Mouse (Mus musculus) midbrain, postnatal 0 days (tissue): ENCODE data around the gene Sipa1l1. TPM values are rescaled to one million over a fixed set of nuclear protein-coding genes. Genes with fewer than 3 reads are reported as not detected.
A peak's percentile ranks its signal among the peaks of the same experiment; 100 is the strongest.

ENCODE experiments used
- ATAC-seq: fragments of 200-750 bp; cut with Nextera tagmentation; 2 replicates; pipeline ENCODE4 v1.8.0; 2017; ENCODE audit warnings: moderate number of reproducible peaks, mild to moderate bottlenecking, moderate TSS enrichment, moderate library complexity; ENCODE audit not compliant: low FRiP score
- DNase-seq: peaks from one replicate; pipeline ENCODE4 v3.0.0-alpha.2; 2015; ENCODE audit warnings: low spot score
- H3K27ac ChIP-seq: fragments of 300-500 bp; sonication (generic); 2 replicates; pipeline ENCODE4 v1.5.1; 2014; ENCODE audit warnings: low read depth, mild to moderate bottlenecking, low read length, mixed read lengths
- H3K27me3 ChIP-seq: fragments of 300-500 bp; sonication (generic); 2 replicates; pipeline ENCODE4 v1.6.1; 2014; ENCODE audit warnings: low read length, control low read depth, mixed read lengths; ENCODE audit not compliant: insufficient read depth
- H3K36me3 ChIP-seq: fragments of 300-500 bp; sonication (generic); 2 replicates; pipeline ENCODE4 v1.6.1; 2014; ENCODE audit warnings: low read length, control low read depth, mixed read lengths; ENCODE audit not compliant: insufficient read depth
- H3K4me1 ChIP-seq: fragments of 300-500 bp; sonication (generic); 2 replicates; pipeline ENCODE4 v1.6.1; 2014; ENCODE audit warnings: mild to moderate bottlenecking, control low read depth, antibody characterized with exemption, low read length, mixed read lengths; ENCODE audit not compliant: insufficient read depth
- H3K4me2 ChIP-seq: fragments of 300-500 bp; sonication (generic); 2 replicates; pipeline ENCODE4 v1.6.1; 2014; ENCODE audit warnings: low read depth, mild to moderate bottlenecking, low read length, mixed read lengths; ENCODE audit not compliant: poor library complexity, severe bottlenecking
- H3K4me3 ChIP-seq: fragments of 300-500 bp; sonication (generic); 2 replicates; pipeline ENCODE4 v1.5.1; 2014; ENCODE audit warnings: low read depth, mild to moderate bottlenecking, low read length, moderate library complexity
- H3K9ac ChIP-seq: fragments of 300-500 bp; sonication (generic); replicated peaks from 2 replicates; pipeline ENCODE4 v1.6.1; 2014; ENCODE audit warnings: mild to moderate bottlenecking, low read length, moderate library complexity, mixed read lengths; ENCODE audit not compliant: poor library complexity, severe bottlenecking
- H3K9me3 ChIP-seq: fragments of 300-500 bp; sonication (generic); 2 replicates; pipeline ENCODE4 v1.6.1; 2016; ENCODE audit warnings: low read length, control low read depth
- CTCF ChIP-seq: IDR thresholded peaks from 2 replicates; pipeline ENCODE4 v1.5.1; 2016; ENCODE audit warnings: antibody characterized with exemption, mild to moderate bottlenecking
- WGBS: fragments of 180-500 bp; shearing (Covaris S2); extraction: QIAGEN DNeasy Blood & Tissue Kit; methylation state at CpG from one replicate; pipeline ENCODE4 v1.1.7; 2014; 5-methylcytosine and 5-hydroxymethylcytosine counted together
- polyA plus RNA-seq: library from polyadenylated mRNA; unstranded; fragments of >200 nt; fragmentation: Nextera tagmentation; extraction: Ambion mirVana; gene quantifications from 2 replicates; pipeline ENCODE4 v1.2.1, GENCODE M21; 2015
- total RNA-seq: library from RNA; depleted of rRNA; stranded (reverse); fragments of >200 nt; gene quantifications from 2 replicates; pipeline ENCODE4 v1.2.3, GENCODE M21; 2014

Sipa1l1 gene
- total and polyA plus RNA-seq, 2 experiments from 2014 or later, result 7.1 to 22.2 TPM

GRCm38 (mm10) chr12:82382932-82383331 lies 213.8 kb downstream of the Sipa1l1 start:
- 70% methylated on average over 3 of the region's 3 CpGs for WGBS
- no peak overlapping the region for H3K9ac ChIP-seq
- ATAC-seq, result no peak

GRCm38 (mm10) chr12:82384719-82385118 lies 215.6 kb downstream of the Sipa1l1 start:
- DNase-seq (peak; percentile 37), ATAC-seq (no peak)
- Histone ChIP-seq H3K4me2 (no peak overlapping the region), H3K9ac (no peak overlapping the region), H3K4me3 (no peak overlapping the region), H3K36me3 (no peaks in the 10 kb centered on the region), H3K9me3 (no peaks in the 10 kb centered on the region), H3K4me1 (peaks cover 3% of the 10 kb centered on the region; the same call in 1 of the 2 replicates), H3K27me3 (no peaks in the 10 kb centered on the region), H3K27ac (no peak overlapping the region)
- no peak for TF ChIP-seq CTCF
- 61% methylated on average over 8 of the region's 8 CpGs for WGBS

More at GRCm38 (mm10) chr12:82382932-82383331, 213.8 kb downstream of the Sipa1l1 start:
- no peak overlapping the region for H3K4me3 ChIP-seq
- no peak for DNase-seq
- no peak for TF ChIP-seq CTCF
- H3K4me1 ChIP-seq, result peaks cover 3% of the 10 kb centered on the region; the same call in 1 of the 2 replicates
- H3K4me2 ChIP-seq, result no peak overlapping the region
- no peak overlapping the region for H3K27ac ChIP-seq
- H3K36me3 ChIP-seq, result no peaks in the 10 kb centered on the region
- H3K27me3 ChIP-seq, result no peaks in the 10 kb centered on the region
- no peaks in the 10 kb centered on the region for H3K9me3 ChIP-seq

GRCm38 (mm10) chr12:82387042-82387441 lies 217.9 kb downstream of the Sipa1l1 start:
- Histone ChIP-seq H3K4me1 (peaks cover 3% of the 10 kb centered on the region; the same call in 1 of the 2 replicates), H3K9ac (no peak overlapping the region), H3K4me3 (no peak overlapping the region), H3K36me3 (no peaks in the 10 kb centered on the region), H3K4me2 (no peak overlapping the region), H3K27ac (no peak overlapping the region), H3K9me3 (no peaks in the 10 kb centered on the region), H3K27me3 (no peaks in the 10 kb centered on the region)
- DNase-seq, result no peak
- ATAC-seq, result no peak
- TF ChIP-seq CTCF, result no peak
- WGBS, result 50% methylated on average over 3 of the region's 3 CpGs

- ATAC-seq (no peak), DNase-seq (no peak)
- TF ChIP-seq CTCF, result no peak
- H3K4me3 ChIP-seq, result no peak overlapping the region
- no peak overlapping the region for H3K4me2 ChIP-seq
- no peaks in the 10 kb centered on the region for H3K9me3 ChIP-seq
- H3K4me1 ChIP-seq, result peaks cover 3% of the 10 kb centered on the region; the same call in 1 of the 2 replicates
- H3K27ac ChIP-seq, result no peak overlapping the region
- H3K36me3 ChIP-seq, result no peaks in the 10 kb centered on the region
- no peaks in the 10 kb centered on the region for H3K27me3 ChIP-seq
- H3K9ac ChIP-seq, result no peak overlapping the region
- WGBS, result 89% methylated on average over 3 of the region's 3 CpGs
Observed at GRCm38 (mm10) chr12:82387647-82388046, 218.5 kb downstream of the Sipa1l1 start.

GRCm38 (mm10) chr12:82388144-82388543 lies 219.0 kb downstream of the Sipa1l1 start:
- 0 out of 2 replicates have a peak, but pooled peaks have one; percentile 8 for TF ChIP-seq CTCF
- Histone ChIP-seq H3K36me3 (no peaks in the 10 kb centered on the region), H3K4me2 (no peak overlapping the region), H3K9ac (no peak overlapping the region), H3K9me3 (no peaks in the 10 kb centered on the region), H3K27me3 (no peaks in the 10 kb centered on the region), H3K4me1 (peaks cover 3% of the 10 kb centered on the region; the same call in 1 of the 2 replicates), H3K27ac (no peak overlapping the region), H3K4me3 (no peak overlapping the region)
- DNase-seq (no peak), ATAC-seq (no peak)

- Histone ChIP-seq H3K27me3 (no peaks in the 10 kb centered on the region), H3K36me3 (no peaks in the 10 kb centered on the region), H3K4me1 (no peaks in the 10 kb centered on the region), H3K4me2 (no peak overlapping the region), H3K9me3 (no peaks in the 10 kb centered on the region), H3K4me3 (no peak overlapping the region), H3K9ac (no peak overlapping the region), H3K27ac (no peak overlapping the region)
- no peak for TF ChIP-seq CTCF
- WGBS, result 62% methylated on average over 8 of the region's 8 CpGs
- ATAC-seq (no peak), DNase-seq (no peak)
Observed at GRCm38 (mm10) chr12:82394118-82394861, 225.2 kb downstream of the Sipa1l1 start.
